Mouse (Mus musculus): ENCODE measurements around the gene Dennd1a.

DNA sequence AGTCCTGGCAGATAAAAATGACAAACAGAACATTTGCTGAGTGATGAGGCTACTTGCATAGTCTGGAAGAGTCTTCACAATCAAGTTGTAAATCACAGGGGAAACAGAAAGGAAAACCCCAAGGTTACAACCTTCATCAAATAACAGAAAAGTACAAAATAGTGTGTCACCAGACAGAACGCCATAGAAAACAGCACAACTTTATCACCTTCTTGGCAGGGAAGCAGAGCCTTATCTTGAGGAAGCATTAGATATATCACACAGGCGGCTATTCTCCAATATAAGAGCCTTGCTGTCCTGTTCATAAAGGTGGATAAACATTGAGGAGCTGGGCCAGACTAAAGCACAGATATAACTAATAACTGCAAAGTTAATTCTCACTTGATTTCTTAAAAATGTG, 225.7 kb downstream of the Dennd1a start:
- no peak for TF ChIP-seq CTCF (IDR thresholded peaks at IDR 0.05; ENCODE audit: low read depth)
- TF ChIP-seq EP300 (optimal IDR thresholded peaks at IDR 0.05), result no peak

Measured in stomach, postnatal 0 days (tissue).